Comparison of ENCODE assay signal across 8 mouse cellular contexts in genomic region chr11:77783747-77784646, GRCm38 (mm10). TPM values are rescaled to one million over a fixed set of nuclear protein-coding genes. Genes with fewer than 3 reads are reported as not detected.
DNase-seq lines count a peak whose midpoint lies in the region; ATAC-seq and TF ChIP-seq lines count a peak whose summit lies in the region.

No protein-coding gene starts in this region.

- 36% methylated on average over 18 of the region's 18 CpGs for WGBS in cerebellum, adult 2 months
- WGBS in forebrain, embryonic 14.5 days: 63% methylated on average over 18 of the region's 18 CpGs
- WGBS in kidney, embryonic 15.5 days: 47% methylated on average over 18 of the region's 18 CpGs
- WGBS in stomach, embryonic 16.5 days: 42% methylated on average over 18 of the region's 18 CpGs

- H3K4me2 ChIP-seq in forebrain, embryonic 14.5 days (ENCODE audit: low read length): no peak overlapping the region
- peak overlapping the region; percentile 2 for H3K4me2 ChIP-seq in kidney, embryonic 15.5 days
- peak overlapping the region; percentile 23; the same call in 1 of the 2 replicates for H3K4me2 ChIP-seq in stomach, embryonic 16.5 days (ENCODE audit: low read depth, low read length)

- no peaks in the 10 kb centered on the region for H3K9me3 ChIP-seq in forebrain, embryonic 14.5 days (replicated peaks; ENCODE audit: control insufficient read depth, low read length)
- no peaks in the 10 kb centered on the region for H3K9me3 ChIP-seq in kidney, embryonic 15.5 days (replicated peaks)
- no peaks in the 10 kb centered on the region for H3K9me3 ChIP-seq in stomach, embryonic 16.5 days (replicated peaks; ENCODE audit: control insufficient read depth, low read length)

- peaks cover 59% of the 10 kb centered on the region for H3K4me1 ChIP-seq in cerebellum, adult 2 months (ENCODE audit: control insufficient read depth, insufficient read depth, low read length)
- peaks cover 27% of the 10 kb centered on the region for H3K4me1 ChIP-seq in forebrain, embryonic 14.5 days (ENCODE audit: control insufficient read depth, insufficient read depth, low read length)
- H3K4me1 ChIP-seq in kidney, embryonic 15.5 days: peaks cover 63% of the 10 kb centered on the region
- H3K4me1 ChIP-seq in stomach, embryonic 16.5 days (ENCODE audit: control insufficient read depth, insufficient read depth, low read length): peaks cover 40% of the 10 kb centered on the region

- H3K36me3 ChIP-seq in forebrain, embryonic 14.5 days (ENCODE audit: control insufficient read depth, insufficient read depth, low read length): peaks cover 9% of the 10 kb centered on the region; the same call in 1 of the 2 replicates
- H3K36me3 ChIP-seq in kidney, embryonic 15.5 days: 0 out of 2 replicates have a peak, but pooled peaks cover 5% of the 10 kb centered on the region
- no peaks in the 10 kb centered on the region for H3K36me3 ChIP-seq in stomach, embryonic 16.5 days (ENCODE audit: control insufficient read depth, insufficient read depth, low read length)

- H3K27me3 ChIP-seq in cerebellum, adult 2 months (ENCODE audit: control insufficient read depth, insufficient read depth, low read length): no peaks in the 10 kb centered on the region
- no peaks in the 10 kb centered on the region for H3K27me3 ChIP-seq in forebrain, embryonic 14.5 days (replicated peaks; ENCODE audit: control insufficient read depth, insufficient read depth, low read length)
- no peaks in the 10 kb centered on the region for H3K27me3 ChIP-seq in kidney, embryonic 15.5 days
- H3K27me3 ChIP-seq in stomach, embryonic 16.5 days (ENCODE audit: control insufficient read depth, insufficient read depth, low read length): no peaks in the 10 kb centered on the region

- peak overlapping the region; percentile 21; the same call in 1 of the 2 replicates for H3K9ac ChIP-seq in forebrain, embryonic 14.5 days (ENCODE audit: low read length)
- peak overlapping the region; percentile 15; the same call in 1 of the 2 replicates for H3K9ac ChIP-seq in kidney, embryonic 15.5 days
- peak overlapping the region; percentile 29; the same call in 1 of the 2 replicates for H3K9ac ChIP-seq in stomach, embryonic 16.5 days (ENCODE audit: low read length)

- TF ChIP-seq CTCF in cerebellum, adult 2 months (IDR thresholded peaks at IDR 0.05; ENCODE audit: borderline replicate concordance, insufficient read depth, low read depth, low read length): peak; percentile 29; the same call in 1 of the 2 replicates

- H3K27ac ChIP-seq in cerebellum, adult 2 months (ENCODE audit: insufficient read depth, low read length): no peak overlapping the region
- H3K27ac ChIP-seq in forebrain, embryonic 14.5 days (ENCODE audit: low read depth, low read length): peak overlapping the region; percentile 39; the same call in 1 of the 2 replicates
- H3K27ac ChIP-seq in kidney, embryonic 15.5 days: peak overlapping the region; percentile 94
- peak overlapping the region; percentile 97 for H3K27ac ChIP-seq in stomach, embryonic 16.5 days (ENCODE audit: low read length)

- no peak for TF ChIP-seq POLR2A in cerebellum, adult 2 months (IDR thresholded peaks at IDR 0.05; ENCODE audit: borderline replicate concordance, insufficient read depth, low read length)

- no peak for ATAC-seq in forebrain, embryonic 14.5 days
- ATAC-seq in kidney, embryonic 15.5 days (replicated peaks; ENCODE audit: low FRiP score): 0 out of 2 replicates have a peak, but pooled peaks have one; percentile 26
- peak; percentile 20; the same call in 1 of the 2 replicates for ATAC-seq in stomach, embryonic 16.5 days (ENCODE audit: insufficient read depth, low FRiP score)

- DNase-seq in cerebellum, adult 2 months: peak in 1 of 2 experiments; percentile 41
- no peak for DNase-seq in cerebellum, adult 11 months
- peak; percentile 80 for DNase-seq in NIH3T3 (ENCODE audit: low read depth)
- DNase-seq in forebrain, embryonic 14.5 days (ENCODE audit: low spot score): no peak
- DNase-seq in lung, postnatal 14 days: peak; percentile 57
- no peak for DNase-seq in Muller cell, postnatal 12 days (ENCODE audit: inconsistent ontology term)

- H3K4me3 ChIP-seq in cerebellum, adult 2 months (replicated peaks; ENCODE audit: insufficient read depth, low read depth, low read length): no peak overlapping the region
- H3K4me3 ChIP-seq in forebrain, embryonic 14.5 days (ENCODE audit: low read depth, low read length): no peak overlapping the region
- no peak overlapping the region for H3K4me3 ChIP-seq in kidney, embryonic 15.5 days (replicated peaks)
- H3K4me3 ChIP-seq in stomach, embryonic 16.5 days (replicated peaks; ENCODE audit: low read length): no peak overlapping the region

RNA-seq across cellular contexts. Expression of gene Gm10277, which starts 3.5 kb away (rescaled TPM):
- not detected in 2 replicates for polyA plus RNA-seq in cerebellum, adult 2 months (2012; rRNA removed)
- 0.55 and 0.85 TPM in 2 replicates for polyA plus RNA-seq in forebrain, embryonic 14.5 days (2014; fragmentation: Nextera tagmentation; extraction: Ambion mirVana)
- 1.5 and 2.3 TPM in 2 replicates for polyA plus RNA-seq in kidney, embryonic 15.5 days (2015; fragmentation: Nextera tagmentation; extraction: Ambion mirVana)
- 1.2 and 1.4 TPM in 2 replicates for polyA plus RNA-seq in stomach, embryonic 16.5 days (2015; fragmentation: Nextera tagmentation; extraction: Ambion mirVana)

RNA-seq across cellular contexts. Expression of gene Myo18a, which starts 21.0 kb away (rescaled TPM):
- 56.5 and 62.1 TPM in 2 replicates for polyA plus RNA-seq in cerebellum, adult 2 months (2012; rRNA removed)
- 30.0 and 37.1 TPM in 2 replicates for polyA plus RNA-seq in forebrain, embryonic 14.5 days (2014; fragmentation: Nextera tagmentation; extraction: Ambion mirVana)
- 30.4 and 31.8 TPM in 2 replicates for polyA plus RNA-seq in kidney, embryonic 15.5 days (2015; fragmentation: Nextera tagmentation; extraction: Ambion mirVana)
- 44.9 and 46.0 TPM in 2 replicates for polyA plus RNA-seq in stomach, embryonic 16.5 days (2015; fragmentation: Nextera tagmentation; extraction: Ambion mirVana)

RNA-seq across cellular contexts. Expression of gene Cryba1, which starts 58.9 kb away (rescaled TPM):
- not detected in 2 replicates for polyA plus RNA-seq in cerebellum, adult 2 months (2012; rRNA removed)
- polyA plus RNA-seq in forebrain, embryonic 14.5 days (2014; fragmentation: Nextera tagmentation; extraction: Ambion mirVana): 0.40 and 1.0 TPM in 2 replicates
- polyA plus RNA-seq in kidney, embryonic 15.5 days (2015; fragmentation: Nextera tagmentation; extraction: Ambion mirVana): not detected in 2 replicates
- polyA plus RNA-seq in stomach, embryonic 16.5 days (2015; fragmentation: Nextera tagmentation; extraction: Ambion mirVana): not detected in 2 replicates

Comparison
In these comparisons a context has a peak if more than half of its experiments do, and no peak if none do; other contexts are left out.
1. DNase-seq: peak in NIH3T3 (single experiment) and lung, postnatal 14 days (single experiment); none in cerebellum, adult 11 months (single experiment), forebrain, embryonic 14.5 days (single experiment) and Muller cell, postnatal 12 days (single experiment).
2. Peak in every context shown above with its lines, with median percentiles within 50 percentile points of each other: H3K9ac ChIP-seq.